Mouse (Mus musculus) kidney, embryonic 16.5 days (tissue): ENCODE measurements around the gene Cep135. TPM values are rescaled to one million over a fixed set of nuclear protein-coding genes. Genes with fewer than 3 reads are reported as not detected.

Experiments used
- ATAC-seq: fragments of 200-750 bp; cut with Nextera tagmentation; 2 replicates; pipeline ENCODE4 v1.8.0; 2017; ENCODE audit warnings: moderate TSS enrichment; ENCODE audit not compliant: low FRiP score, low TSS enrichment
- H3K27ac ChIP-seq: fragments of 300-500 bp; sonication (generic); 2 replicates; pipeline ENCODE4 v1.5.1; 2014; ENCODE audit warnings: low read length
- H3K27me3 ChIP-seq: fragments of 300-500 bp; sonication (generic); 2 replicates; pipeline ENCODE4 v1.6.1; 2014; ENCODE audit warnings: low read length, control low read depth, mixed read lengths; ENCODE audit not compliant: insufficient read depth
- H3K36me3 ChIP-seq: fragments of 300-500 bp; sonication (generic); 2 replicates; pipeline ENCODE4 v1.6.1; 2014; ENCODE audit warnings: low read length, control low read depth, mixed read lengths; ENCODE audit not compliant: insufficient read depth
- H3K4me1 ChIP-seq: fragments of 300-500 bp; sonication (generic); 2 replicates; pipeline ENCODE4 v1.6.1; 2014; ENCODE audit warnings: low read length, control low read depth, mixed read lengths; ENCODE audit not compliant: insufficient read depth
- H3K4me2 ChIP-seq: fragments of 300-500 bp; sonication (generic); replicated peaks from 2 replicates; pipeline ENCODE4 v1.6.1; 2014; ENCODE audit warnings: low read depth, low read length
- H3K4me3 ChIP-seq: fragments of 300-500 bp; sonication (generic); 2 replicates; pipeline ENCODE4 v1.5.1; 2014; ENCODE audit warnings: mild to moderate bottlenecking, low read length
- H3K9ac ChIP-seq: fragments of 300-500 bp; sonication (generic); replicated peaks from 2 replicates; pipeline ENCODE4 v1.6.1; 2014; ENCODE audit warnings: low read length
- H3K9me3 ChIP-seq: fragments of 300-500 bp; sonication (generic); 2 replicates; pipeline ENCODE4 v1.6.1; 2016; ENCODE audit warnings: low read length, control low read depth
- WGBS: fragments of 180-500 bp; shearing (Covaris S2); extraction: QIAGEN DNeasy Blood & Tissue Kit; methylation state at CpG from one replicate; pipeline ENCODE4 v1.1.7; 2014; 5-methylcytosine and 5-hydroxymethylcytosine counted together
- polyA plus RNA-seq: library from polyadenylated mRNA; unstranded; fragments of >200 nt; fragmentation: Nextera tagmentation; extraction: Ambion mirVana; gene quantifications from 2 replicates; pipeline ENCODE4 v1.2.1, GENCODE M21; 2015

The Cep135 gene
- polyA plus RNA-seq, 1 experiment from 2014 or later: 6.4 TPM

- Histone ChIP-seq H3K4me3 (no peak overlapping the region), H3K4me1 (no peaks in the 10 kb centered on the region), H3K36me3 (no peaks in the 10 kb centered on the region), H3K27ac (no peak overlapping the region), H3K27me3 (no peaks in the 10 kb centered on the region), H3K4me2 (no peak overlapping the region), H3K9ac (no peak overlapping the region), H3K9me3 (peaks cover 8% of the 10 kb centered on the region)
- 67% methylated on average over 2 of the region's 3 CpGs for WGBS
- no peak for ATAC-seq
These were observed 92.5 kb downstream of the Cep135 start for GRCm38 (mm10) chr5:76680959-76681358.

GRCm38 (mm10) chr5:76681895-76682656, 93.6 kb downstream of the Cep135 start:
- Histone ChIP-seq H3K27ac (no peak overlapping the region), H3K9me3 (peaks cover 8% of the 10 kb centered on the region), H3K4me3 (no peak overlapping the region), H3K36me3 (no peaks in the 10 kb centered on the region), H3K27me3 (no peaks in the 10 kb centered on the region), H3K4me1 (0 out of 2 replicates have a peak, but pooled peaks cover 6% of the 10 kb centered on the region), H3K9ac (no peak overlapping the region), H3K4me2 (no peak overlapping the region)
- ATAC-seq: no peak
- WGBS: 51% methylated on average over 4 of the region's 4 CpGs

GRCm38 (mm10) chr5:76683455-76683854, 95.0 kb downstream of the Cep135 start:
- no peak for ATAC-seq
- Histone ChIP-seq H3K9ac (no peak overlapping the region), H3K4me1 (peaks cover 10% of the 10 kb centered on the region; the same call in 1 of the 2 replicates), H3K27ac (no peak overlapping the region), H3K4me2 (no peak overlapping the region), H3K36me3 (no peaks in the 10 kb centered on the region), H3K4me3 (no peak overlapping the region), H3K9me3 (peaks cover 8% of the 10 kb centered on the region), H3K27me3 (no peaks in the 10 kb centered on the region)
- 62% methylated on average over 5 of the region's 5 CpGs for WGBS

- Histone ChIP-seq H3K27me3 (no peaks in the 10 kb centered on the region), H3K4me3 (no peak overlapping the region), H3K36me3 (no peaks in the 10 kb centered on the region), H3K4me1 (peaks cover 12% of the 10 kb centered on the region; the same call in 1 of the 2 replicates), H3K27ac (no peak overlapping the region), H3K9ac (no peak overlapping the region), H3K4me2 (no peak overlapping the region), H3K9me3 (peaks cover 8% of the 10 kb centered on the region)
- peak; percentile 39; the same call in 1 of the 2 replicates for ATAC-seq
- 75% methylated on average over 15 of the region's 15 CpGs for WGBS
These were observed 96.4 kb downstream of the Cep135 start for GRCm38 (mm10) chr5:76684658-76685605.

- 90% methylated on average over 10 of the region's 10 CpGs for WGBS
- H3K27me3 ChIP-seq: no peaks in the 10 kb centered on the region
- no peak overlapping the region for H3K9ac ChIP-seq
- H3K4me3 ChIP-seq: no peak overlapping the region
- peaks cover 18% of the 10 kb centered on the region for H3K4me1 ChIP-seq
- no peaks in the 10 kb centered on the region for H3K9me3 ChIP-seq
- no peak for ATAC-seq
- H3K36me3 ChIP-seq: no peaks in the 10 kb centered on the region
- H3K4me2 ChIP-seq: no peak overlapping the region
- H3K27ac ChIP-seq: no peak overlapping the region
These were observed 99.6 kb downstream of the Cep135 start for GRCm38 (mm10) chr5:76687961-76688600.

- Histone ChIP-seq H3K4me3 (no peak overlapping the region), H3K27ac (no peak overlapping the region), H3K9me3 (no peaks in the 10 kb centered on the region), H3K36me3 (no peaks in the 10 kb centered on the region), H3K27me3 (no peaks in the 10 kb centered on the region), H3K4me2 (no peak overlapping the region), H3K9ac (no peak overlapping the region), H3K4me1 (peaks cover 18% of the 10 kb centered on the region)
- ATAC-seq: no peak
- WGBS: 68% methylated on average over 6 of the region's 6 CpGs
These were observed 100.1 kb downstream of the Cep135 start for GRCm38 (mm10) chr5:76688643-76689042.

GRCm38 (mm10) chr5:76690177-76690593, 101.7 kb downstream of the Cep135 start:
- Histone ChIP-seq H3K9me3 (0 out of 2 replicates have a peak, but pooled peaks cover 2% of the 10 kb centered on the region), H3K4me3 (no peak overlapping the region), H3K4me1 (peaks cover 18% of the 10 kb centered on the region), H3K36me3 (no peaks in the 10 kb centered on the region), H3K27ac (no peak overlapping the region), H3K9ac (no peak overlapping the region), H3K27me3 (no peaks in the 10 kb centered on the region), H3K4me2 (no peak overlapping the region)
- ATAC-seq: peak; percentile 64; the same call in 1 of the 2 replicates
- 32% methylated on average over 5 of the region's 5 CpGs for WGBS

- Histone ChIP-seq H3K4me1 (peaks cover 18% of the 10 kb centered on the region), H3K36me3 (0 out of 2 replicates have a peak, but pooled peaks cover 3% of the 10 kb centered on the region), H3K4me2 (no peak overlapping the region), H3K4me3 (no peak overlapping the region), H3K27ac (no peak overlapping the region), H3K27me3 (no peaks in the 10 kb centered on the region), H3K9ac (no peak overlapping the region), H3K9me3 (peaks cover 9% of the 10 kb centered on the region; the same call in 1 of the 2 replicates)
- WGBS: 86% methylated on average over 5 of the region's 5 CpGs
- ATAC-seq: no peak
These were observed 102.8 kb downstream of the Cep135 start for GRCm38 (mm10) chr5:76691251-76691650.

GRCm38 (mm10) chr5:76691706-76692424, 103.4 kb downstream of the Cep135 start:
- Histone ChIP-seq H3K9me3 (peaks cover 9% of the 10 kb centered on the region; the same call in 1 of the 2 replicates), H3K36me3 (0 out of 2 replicates have a peak, but pooled peaks cover 3% of the 10 kb centered on the region), H3K4me1 (peaks cover 12% of the 10 kb centered on the region), H3K4me3 (no peak overlapping the region), H3K27me3 (no peaks in the 10 kb centered on the region), H3K27ac (no peak overlapping the region), H3K4me2 (no peak overlapping the region), H3K9ac (no peak overlapping the region)
- no peak for ATAC-seq
- 75% methylated on average over 12 of the region's 12 CpGs for WGBS
